Mouse (Mus musculus): ENCODE data around the gene Focad.
A peak's percentile ranks its signal among the peaks of the same experiment; 100 is the strongest.

Focad gene

GRCm38 (mm10) chr4:88396995-88397521 lies 302.6 kb downstream of the Focad start:
- DNase-seq (ENCODE audit: low spot score in 2 of 2) = peak in 1 of 2 experiments; percentile 17

DNA sequence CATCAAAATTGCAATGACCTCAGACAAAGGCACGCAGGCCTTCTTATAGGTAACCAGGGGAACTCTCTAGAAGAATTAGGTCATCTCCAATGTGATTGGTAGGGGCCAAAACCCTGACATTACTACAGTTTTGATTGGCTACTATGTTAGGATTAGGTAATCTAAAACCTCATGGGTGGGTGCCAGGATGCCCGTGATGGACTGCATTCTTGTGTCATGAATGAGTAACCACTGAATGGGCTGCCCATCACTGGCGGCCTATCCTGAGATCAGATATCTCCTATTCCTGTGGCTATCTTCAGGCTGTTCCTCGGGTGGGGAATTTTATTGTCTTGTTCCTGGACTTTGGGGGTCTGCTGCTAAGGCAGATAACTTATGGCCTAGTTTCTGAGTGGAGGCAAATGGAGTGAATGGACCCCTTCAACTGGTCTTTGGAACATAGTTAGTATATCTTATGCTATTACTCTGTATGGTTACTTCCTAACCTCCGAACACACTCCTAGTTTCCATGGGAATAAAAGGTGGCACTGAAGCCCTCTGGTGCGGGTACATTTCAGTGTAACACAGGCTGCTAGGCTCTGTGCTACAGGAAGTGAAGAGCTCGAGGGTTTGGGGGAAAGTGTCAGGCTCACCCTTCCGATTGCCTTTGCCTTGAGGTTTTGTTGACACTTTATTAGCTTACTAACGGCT lies 306.0 kb downstream of the Focad start:
- no peak for DNase-seq (ENCODE audit: low spot score in 2 of 2)

- DNase-seq (ENCODE audit: low spot score in 2 of 2) = no peak
Observed at GRCm38 (mm10) chr4:88400992-88401313, 306.5 kb downstream of the Focad start.

- peak in 1 of 2 experiments; percentile 9 for DNase-seq (ENCODE audit: low spot score in 2 of 2)
Observed at GRCm38 (mm10) chr4:88402884-88403283, 308.5 kb downstream of the Focad start.

GRCm38 (mm10) chr4:88406887-88407696 lies 312.7 kb downstream of the Focad start:
- DNase-seq (ENCODE audit: low spot score in 2 of 2) = peak; percentile 19 to 29

GRCm38 (mm10) chr4:88409279-88409678 lies 314.9 kb downstream of the Focad start:
- DNase-seq (ENCODE audit: low spot score in 2 of 2) = no peak

- DNase-seq (ENCODE audit: low spot score in 2 of 2) = no peak
Observed at GRCm38 (mm10) chr4:88412331-88412730, 317.9 kb downstream of the Focad start.

GRCm38 (mm10) chr4:88415017-88415416 lies 320.6 kb downstream of the Focad start:
- DNase-seq (ENCODE audit: low spot score in 2 of 2) = no peak

DNA sequence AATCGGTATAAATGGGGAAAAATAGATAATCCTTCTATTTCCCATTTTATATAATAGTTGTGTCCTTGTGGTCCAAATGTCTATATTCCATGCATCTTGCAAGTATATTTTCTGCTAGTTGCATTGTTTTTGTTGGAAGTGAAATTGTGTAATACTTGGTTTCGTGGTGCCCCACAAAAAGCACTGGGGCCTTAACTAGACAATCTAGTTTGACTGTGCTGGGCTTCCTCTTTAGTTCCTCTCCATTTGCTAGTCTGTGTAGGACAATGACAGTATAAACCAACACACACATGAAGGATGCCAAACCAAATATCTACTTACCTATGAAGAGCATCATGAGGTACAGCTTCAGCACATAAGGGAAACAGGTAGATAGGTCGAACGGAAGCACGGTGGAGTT lies 324.9 kb downstream of the Focad start:
- DNase-seq (ENCODE audit: low spot score in 2 of 2) = no peak

- no peak for DNase-seq (ENCODE audit: low spot score in 2 of 2)
Observed at GRCm38 (mm10) chr4:88424563-88424962, 330.1 kb downstream of the Focad start.

DNA sequence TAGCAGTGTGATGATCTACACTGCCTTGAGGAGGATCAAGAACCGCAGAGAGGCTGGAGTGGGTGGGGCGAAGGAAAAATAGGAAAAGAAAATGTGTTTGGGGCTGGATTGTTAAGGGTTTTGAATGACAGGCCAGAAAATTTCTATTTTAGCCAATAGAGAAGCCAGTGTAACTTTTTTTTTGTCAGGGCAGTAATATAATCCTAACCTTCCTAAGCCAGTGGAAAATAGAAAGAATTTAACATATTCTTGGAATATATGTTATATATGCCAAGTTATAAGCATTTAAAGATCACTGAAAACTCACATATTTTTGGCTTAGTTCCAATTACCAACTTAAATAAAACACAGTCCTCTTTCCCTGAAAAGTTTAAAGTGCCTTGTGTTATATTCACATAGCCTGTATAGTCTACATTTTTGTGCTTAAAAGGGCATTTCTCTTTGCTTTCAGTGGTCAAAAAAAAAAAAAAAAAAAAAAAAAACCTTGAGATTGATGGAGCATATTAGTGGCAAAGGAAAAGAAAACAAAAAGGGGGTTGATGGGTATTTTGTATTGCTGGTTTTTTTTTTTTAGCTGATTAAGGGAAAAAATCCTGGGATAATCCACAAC lies 333.3 kb downstream of the Focad start:
- DNase-seq (ENCODE audit: low spot score in 2 of 2) = no peak

DNA sequence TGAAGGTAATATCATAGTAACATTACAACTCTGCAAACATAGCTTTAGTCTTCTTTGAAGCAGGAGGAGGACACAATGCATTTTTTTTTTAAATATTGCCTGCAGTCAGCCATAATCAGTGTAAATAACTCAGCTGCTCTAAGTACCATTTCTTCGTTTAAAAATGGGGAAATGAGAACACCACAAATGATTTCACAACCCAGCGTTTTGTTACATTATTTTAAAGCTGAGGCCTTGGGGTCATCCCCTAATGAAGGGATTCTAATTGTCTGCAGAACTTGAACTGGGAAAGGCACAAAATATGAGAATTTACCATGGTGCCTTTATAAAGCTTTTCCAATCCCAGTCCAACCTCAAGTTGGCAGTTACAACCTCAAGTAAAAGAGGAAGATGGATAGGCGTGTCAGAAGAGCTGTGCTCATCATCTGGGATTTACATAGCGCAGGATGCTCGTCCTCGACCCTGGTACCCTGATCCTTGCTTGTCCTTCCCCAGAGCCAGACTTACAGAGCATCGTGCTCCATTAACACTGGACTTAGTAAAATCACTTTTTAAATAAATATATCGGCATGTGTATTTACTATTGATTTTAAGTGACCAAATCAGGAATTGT lies 338.1 kb downstream of the Focad start:
- no peak for DNase-seq (ENCODE audit: low spot score in 2 of 2)

GRCm38 (mm10) chr4:88436593-88437165 lies 342.2 kb downstream of the Focad start:
- DNase-seq (ENCODE audit: low spot score in 2 of 2) = no peak

- DNase-seq (ENCODE audit: low spot score in 2 of 2) = no peak
Observed at GRCm38 (mm10) chr4:88437166-88437565, 342.7 kb downstream of the Focad start.

DNA sequence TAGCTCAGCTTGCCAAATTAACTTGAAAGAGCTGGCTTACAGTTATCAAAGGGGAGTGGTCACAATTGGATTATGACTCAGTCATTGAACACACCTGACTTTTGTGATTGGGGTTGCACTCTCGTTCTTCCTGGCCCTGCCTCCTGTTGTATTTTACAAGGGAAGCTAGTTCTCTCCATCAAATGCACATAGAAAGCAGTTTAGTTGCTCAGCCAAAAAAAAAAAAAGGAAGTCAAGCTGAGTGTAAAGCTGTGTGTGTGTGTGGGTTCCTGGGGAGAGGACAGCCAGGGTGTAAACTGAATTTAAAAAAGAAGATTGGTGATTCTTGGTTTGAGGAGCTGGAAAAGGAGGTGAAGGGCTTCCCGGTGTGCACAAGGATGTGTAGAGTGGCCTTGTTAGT lies 343.5 kb downstream of the Focad start:
- DNase-seq (ENCODE audit: low spot score in 2 of 2) = no peak

DNA sequence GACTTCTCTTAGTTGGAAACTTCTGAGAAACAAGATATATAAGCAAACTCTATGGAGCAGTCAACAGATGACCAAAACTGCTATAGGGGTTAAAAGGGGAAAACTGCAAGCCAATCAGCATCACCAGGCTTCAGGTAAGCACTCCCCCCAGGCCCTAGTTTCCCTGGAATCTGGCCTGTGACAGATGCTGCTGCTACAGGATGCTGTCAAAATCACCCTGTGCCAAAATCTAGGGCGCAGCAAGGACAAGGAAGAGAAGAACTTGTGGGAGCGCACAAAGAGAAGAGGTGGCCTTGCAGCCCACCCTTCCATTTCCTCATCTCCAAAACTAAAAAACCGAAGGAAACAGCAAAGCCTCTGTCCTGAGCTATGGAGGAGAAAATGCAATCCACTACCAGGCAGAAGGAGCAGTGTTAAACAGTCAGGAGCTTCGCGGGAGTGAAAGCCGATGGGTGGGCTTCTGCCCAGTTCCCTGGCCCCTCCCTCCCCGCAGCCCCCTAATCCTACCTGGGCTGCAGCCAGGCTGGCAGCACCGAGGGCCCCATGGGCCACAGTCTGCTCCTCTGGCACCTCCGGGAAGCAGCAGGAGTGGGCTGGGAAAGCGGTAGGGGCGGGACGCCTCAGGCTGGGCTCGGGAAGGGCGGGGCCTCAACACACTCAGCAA lies 344.0 kb downstream of the Focad start, which contains the start of gene Hacd4:
Gene Hacd4 (minus strand): TSS at position 603 of the 664 bp plus-strand sequence.
- no peak for DNase-seq (ENCODE audit: low spot score in 2 of 2)

DNA sequence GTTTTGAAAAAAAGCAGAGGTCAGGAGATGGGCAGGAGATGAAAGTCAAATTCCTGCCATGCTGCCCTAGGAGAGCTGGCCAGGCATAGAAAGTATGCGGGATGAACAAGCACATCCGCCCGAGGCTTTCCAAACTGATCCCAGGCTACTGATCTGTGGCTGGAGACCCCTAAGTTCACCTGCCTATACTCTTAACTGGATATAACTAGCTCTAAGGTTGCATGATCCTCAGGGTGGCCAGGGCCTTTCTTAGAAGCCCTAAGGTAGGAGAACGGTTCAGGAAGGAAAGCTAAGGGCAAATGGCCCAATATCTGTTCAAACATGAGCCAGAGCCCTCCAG lies 344.5 kb downstream of the Focad start:
- no peak for DNase-seq (ENCODE audit: low spot score in 2 of 2)

DNA sequence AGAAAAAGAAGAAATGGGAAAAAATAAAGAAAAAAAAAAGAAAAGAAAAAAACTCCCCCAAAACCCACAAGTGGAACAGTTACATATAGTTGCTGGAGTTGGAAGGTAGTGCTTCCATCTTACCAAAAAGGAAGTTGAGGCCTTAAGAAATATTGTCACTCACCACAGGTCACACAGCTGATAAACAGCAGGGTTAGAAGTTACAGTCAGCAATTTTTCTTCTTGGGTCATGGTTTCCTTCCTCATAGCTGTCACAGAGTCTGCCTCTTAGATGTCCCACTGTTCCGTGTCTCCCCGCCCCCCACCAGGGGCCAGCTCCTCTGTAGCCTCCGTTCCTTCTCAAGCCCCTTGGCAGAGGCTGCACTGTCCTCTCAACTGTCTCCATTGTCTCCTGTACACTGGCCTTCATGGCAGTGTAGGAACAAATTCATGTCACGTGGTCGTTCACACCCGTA lies 345.3 kb downstream of the Focad start:
- DNase-seq (ENCODE audit: low spot score in 2 of 2) = no peak

GRCm38 (mm10) chr4:88440814-88441213 lies 346.4 kb downstream of the Focad start:
- no peak for DNase-seq (ENCODE audit: low spot score in 2 of 2)

DNA sequence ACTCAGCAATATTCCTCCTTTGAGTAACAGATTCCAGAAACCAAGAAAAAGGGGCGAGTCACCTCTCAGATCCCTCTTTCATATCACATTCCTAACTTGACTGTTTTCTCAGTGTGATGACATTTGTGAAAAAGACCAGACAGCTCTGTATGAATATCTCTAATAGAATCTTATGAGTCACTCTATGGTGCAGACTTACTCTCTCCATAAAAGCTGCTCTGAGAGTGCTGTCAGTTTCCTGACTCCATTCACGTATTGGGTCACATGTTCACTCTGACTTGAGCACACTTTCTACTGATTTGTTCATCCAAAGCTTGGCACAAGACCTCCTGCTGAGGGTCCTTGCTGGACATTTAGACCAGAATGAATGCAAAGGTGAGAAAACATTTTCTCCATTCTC lies 354.5 kb downstream of the Focad start:
- DNase-seq (ENCODE audit: low spot score in 2 of 2) = no peak

DNA sequence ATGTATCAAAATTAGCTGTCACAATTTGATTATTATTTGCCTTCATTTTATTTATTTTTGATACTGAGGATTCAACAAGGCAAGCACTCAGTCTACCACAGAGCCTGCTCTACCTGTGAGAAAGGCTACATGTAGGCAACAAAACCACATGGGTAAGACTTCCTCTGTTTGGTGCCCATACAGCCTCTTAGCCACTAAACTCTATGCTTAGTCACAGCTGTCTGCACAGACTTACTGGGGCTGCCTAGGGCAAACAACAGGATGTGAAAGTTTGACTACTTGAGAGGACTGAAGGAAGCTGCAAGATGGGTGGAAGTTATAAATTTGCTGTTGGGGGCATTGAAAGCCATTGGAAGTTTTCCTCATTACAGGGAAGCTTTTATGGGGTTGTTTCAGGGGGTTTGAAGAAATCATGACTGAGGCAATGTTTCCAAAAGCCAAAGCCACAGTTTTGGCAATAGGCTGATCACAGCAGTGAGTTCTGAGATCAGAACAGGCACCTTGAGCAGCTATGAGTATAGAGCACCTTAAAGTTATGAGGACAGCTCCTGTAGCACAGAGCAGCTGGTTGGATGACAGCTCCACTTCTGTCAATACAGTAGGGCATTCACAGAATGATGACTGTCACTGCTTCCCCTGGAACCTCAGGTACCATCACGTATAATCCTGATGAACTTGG lies 355.8 kb downstream of the Focad start:
- no peak for DNase-seq (ENCODE audit: low spot score in 2 of 2)

Measured in frontal cortex, postnatal 36 days (tissue).